Mouse (Mus musculus): ENCODE results near the gene Dhx15.

The Dhx15 gene

GRCm38 (mm10) chr5:52190371-52191179 lies at the start of gene Dhx15:
Dhx15 (minus strand) TSS chr5:52190514.
- in situ Hi-C loops (cut with MboI, MseI), result loop anchor here (25.0 kb wide), 1 partner anchor 597 kb away; the partner anchor contains the start of gene Zcchc4

DNA sequence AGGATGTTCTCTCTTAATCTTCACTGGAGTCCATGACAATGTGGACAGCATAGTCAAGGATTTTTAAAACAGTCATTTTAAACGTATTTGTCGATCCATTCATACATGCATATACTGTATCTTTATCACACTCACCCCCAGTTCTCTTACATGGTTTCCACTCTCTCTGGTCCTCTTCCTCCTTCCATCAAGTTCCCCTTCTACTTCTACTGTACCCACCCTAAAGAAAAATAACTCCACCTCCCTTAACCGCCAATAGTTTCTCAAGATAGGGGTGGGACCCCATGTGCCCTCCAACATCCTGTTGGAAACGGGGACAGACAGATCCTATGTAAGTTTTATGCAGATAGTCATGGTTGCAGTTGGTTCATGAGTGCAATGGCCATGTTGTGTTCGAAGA lies 48.6 kb upstream of the Dhx15 start:
- in situ Hi-C loops (cut with MboI, MseI), result loop anchor here (25.0 kb wide), 1 partner anchor 752 kb away; no protein-coding TSS in a partner anchor

DNA sequence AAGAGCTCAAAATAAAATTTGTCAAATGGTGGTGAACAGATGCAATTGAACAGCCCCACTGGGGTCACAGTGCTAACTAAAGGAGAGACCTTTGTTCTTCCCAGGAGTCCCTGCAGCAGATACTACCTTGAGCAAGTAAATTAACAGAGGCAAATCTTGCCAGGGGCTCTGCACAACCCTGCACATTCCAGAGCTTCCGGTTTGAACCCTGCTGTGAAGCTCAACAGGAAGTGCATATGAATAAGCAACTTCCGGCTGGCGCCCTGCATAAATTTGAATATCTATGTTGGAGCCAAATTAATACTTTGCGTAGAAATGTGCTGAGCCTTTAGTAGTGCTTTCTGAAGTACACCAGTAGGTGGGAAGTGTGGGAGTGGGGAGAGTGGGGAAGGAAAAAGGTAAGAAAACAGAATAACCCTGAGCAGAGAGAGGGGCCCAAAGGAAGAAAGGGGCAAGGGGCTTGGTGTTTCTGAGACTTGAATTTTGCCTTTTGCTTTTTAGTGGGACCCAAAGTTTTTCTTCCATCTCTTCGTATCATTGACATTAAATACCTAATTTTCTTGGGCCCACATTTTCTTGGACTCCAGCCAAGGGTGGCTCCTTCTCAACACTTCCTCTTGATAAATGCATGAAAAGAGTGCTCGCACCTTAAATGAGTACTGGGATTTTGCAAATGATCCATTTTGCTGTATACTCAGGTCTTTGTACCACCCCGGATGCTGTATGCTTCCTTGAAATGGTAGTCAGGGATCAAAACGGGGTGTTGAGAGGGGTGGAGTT lies 47.8 kb upstream of the Dhx15 start:
- in situ Hi-C loops (cut with MboI, MseI), result loop anchor here (25.0 kb wide), 1 partner anchor 751 kb away; no protein-coding TSS in a partner anchor

DNA sequence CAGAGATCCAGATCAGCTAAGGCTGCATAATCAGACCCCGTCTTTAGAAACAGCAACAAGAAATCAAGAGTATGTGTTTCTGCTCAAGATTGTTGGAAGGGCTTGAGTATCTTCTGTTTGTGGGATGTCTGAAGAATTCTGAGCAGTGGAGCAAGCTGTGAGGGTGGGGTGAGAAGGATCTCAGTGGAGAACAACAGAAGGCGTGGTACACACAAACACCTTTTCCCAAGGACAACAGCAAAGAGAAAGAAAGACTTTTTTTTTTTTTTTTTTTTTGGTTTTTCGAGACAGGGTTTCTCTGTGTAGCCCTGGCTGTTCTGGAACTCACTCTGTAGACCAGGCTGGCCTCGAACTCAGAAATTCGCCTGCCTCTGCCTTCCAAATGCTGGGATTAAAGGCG lies 46.3 kb upstream of the Dhx15 start:
- in situ Hi-C loops (cut with MboI, MseI), result loop anchor here (25.0 kb wide), 1 partner anchor 749 kb away; no protein-coding TSS in a partner anchor

DNA sequence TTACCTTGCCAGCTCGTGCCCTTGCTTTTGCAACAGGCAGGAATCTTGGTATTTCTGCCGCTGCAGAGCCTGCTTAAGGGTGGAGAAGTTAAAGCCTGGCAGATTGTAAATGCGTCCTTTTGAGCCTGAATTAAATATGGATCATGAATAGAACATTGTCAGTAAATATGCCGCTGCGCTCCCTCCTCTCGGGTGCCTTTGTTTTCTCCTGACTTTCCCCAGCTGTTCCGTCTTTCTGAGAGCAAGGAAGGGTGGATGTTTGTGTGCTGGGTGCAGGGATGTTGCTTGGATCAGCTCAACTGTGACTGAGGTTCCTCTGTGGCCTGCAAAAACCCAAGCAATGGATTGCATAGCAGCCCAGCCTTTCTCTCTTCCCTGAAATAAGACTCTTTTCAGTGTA lies 44.3 kb upstream of the Dhx15 start:
- in situ Hi-C loops (cut with MboI, MseI), result loop anchor here (25.0 kb wide), 1 partner anchor 747 kb away; no protein-coding TSS in a partner anchor

DNA sequence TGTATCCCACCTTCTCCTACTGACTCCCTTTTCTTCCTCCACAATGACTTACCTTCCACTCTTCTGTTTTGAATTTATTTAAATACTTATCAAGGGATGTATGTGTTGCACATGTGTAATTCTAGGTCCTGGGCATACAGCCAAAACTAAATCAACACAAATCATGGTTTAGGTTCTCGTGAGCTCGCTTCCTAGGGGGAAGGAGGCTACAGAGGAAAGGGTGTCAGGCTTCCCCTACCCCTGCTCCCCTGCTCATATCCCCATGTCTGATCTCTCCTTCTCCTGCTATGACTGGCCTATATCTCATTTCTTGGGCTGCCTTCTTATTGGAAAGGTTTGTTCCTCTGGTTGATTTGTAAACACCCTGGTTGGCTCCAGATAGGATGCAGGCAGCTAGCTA lies 43.6 kb upstream of the Dhx15 start:
- in situ Hi-C loops (cut with MboI, MseI), result loop anchor here (25.0 kb wide), 1 partner anchor 747 kb away; no protein-coding TSS in a partner anchor

DNA sequence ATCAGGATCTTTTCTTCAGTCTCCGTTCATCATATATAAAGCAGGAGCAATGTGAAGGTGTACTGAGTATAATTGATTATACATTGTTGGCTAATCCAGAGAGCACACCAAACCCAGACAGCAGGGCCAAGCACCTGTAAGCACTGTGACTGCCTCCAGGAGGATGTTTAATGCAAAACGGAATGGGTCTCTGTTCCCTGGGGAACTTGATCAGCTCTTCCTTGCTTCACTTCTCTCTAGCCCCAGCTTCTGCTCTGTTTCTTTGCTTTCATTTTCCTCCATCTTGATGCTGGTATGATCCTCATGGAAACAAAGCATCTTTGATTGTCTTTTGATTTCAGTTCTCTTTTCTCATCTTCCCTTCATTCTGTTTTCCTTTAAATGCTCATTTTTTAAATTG lies 42.3 kb upstream of the Dhx15 start:
- in situ Hi-C loops (cut with MboI, MseI), result loop anchor here (25.0 kb wide), 1 partner anchor 745 kb away; no protein-coding TSS in a partner anchor

GRCm38 (mm10) chr5:52232199-52232598 lies 41.9 kb upstream of the Dhx15 start:
- in situ Hi-C loops (cut with MboI, MseI), result loop anchor here (25.0 kb wide), 1 partner anchor 745 kb away; no protein-coding TSS in a partner anchor

DNA sequence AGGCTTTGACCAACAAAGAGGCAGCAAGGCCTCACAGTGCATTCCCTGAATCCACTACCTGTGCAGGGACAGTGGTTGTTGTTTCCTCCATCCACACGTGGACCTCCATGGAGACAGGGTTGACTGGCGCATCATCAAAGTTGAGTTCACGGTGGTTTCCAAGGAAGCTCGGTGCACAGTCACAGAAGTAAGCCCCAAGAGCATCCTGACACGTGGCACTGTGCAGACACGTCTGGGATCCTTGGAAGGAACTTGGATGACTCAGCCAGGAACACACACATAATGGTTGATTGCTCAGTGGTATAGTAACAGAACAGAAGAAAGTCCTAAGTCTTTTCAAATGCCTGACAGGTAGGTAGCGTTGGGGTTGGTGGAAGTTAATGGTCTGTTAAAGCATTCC lies 40.2 kb upstream of the Dhx15 start:
- in situ Hi-C loops (cut with MboI, MseI), result loop anchor here (25.0 kb wide), 1 partner anchor 743 kb away; no protein-coding TSS in a partner anchor

GRCm38 (mm10) chr5:52226677-52227076 lies 36.4 kb upstream of the Dhx15 start:
- in situ Hi-C loops (cut with MboI, MseI), result loop anchor here (25.0 kb wide), 1 partner anchor 739 kb away; no protein-coding TSS in a partner anchor

GRCm38 (mm10) chr5:52221596-52221995 lies 31.3 kb upstream of the Dhx15 start:
- in situ Hi-C loops (cut with MboI, MseI), result loop anchor here (25.0 kb wide), 1 partner anchor 359 kb away; no protein-coding TSS in a partner anchor

GRCm38 (mm10) chr5:52220013-52220804 lies 29.9 kb upstream of the Dhx15 start:
- in situ Hi-C loops (cut with MboI, MseI), result loop anchor here (25.0 kb wide), 1 partner anchor 358 kb away; no protein-coding TSS in a partner anchor

GRCm38 (mm10) chr5:52218238-52218637 lies 27.9 kb upstream of the Dhx15 start:
- in situ Hi-C loops (cut with MboI, MseI), result loop anchor here (25.0 kb wide), 1 partner anchor 356 kb away; no protein-coding TSS in a partner anchor

DNA sequence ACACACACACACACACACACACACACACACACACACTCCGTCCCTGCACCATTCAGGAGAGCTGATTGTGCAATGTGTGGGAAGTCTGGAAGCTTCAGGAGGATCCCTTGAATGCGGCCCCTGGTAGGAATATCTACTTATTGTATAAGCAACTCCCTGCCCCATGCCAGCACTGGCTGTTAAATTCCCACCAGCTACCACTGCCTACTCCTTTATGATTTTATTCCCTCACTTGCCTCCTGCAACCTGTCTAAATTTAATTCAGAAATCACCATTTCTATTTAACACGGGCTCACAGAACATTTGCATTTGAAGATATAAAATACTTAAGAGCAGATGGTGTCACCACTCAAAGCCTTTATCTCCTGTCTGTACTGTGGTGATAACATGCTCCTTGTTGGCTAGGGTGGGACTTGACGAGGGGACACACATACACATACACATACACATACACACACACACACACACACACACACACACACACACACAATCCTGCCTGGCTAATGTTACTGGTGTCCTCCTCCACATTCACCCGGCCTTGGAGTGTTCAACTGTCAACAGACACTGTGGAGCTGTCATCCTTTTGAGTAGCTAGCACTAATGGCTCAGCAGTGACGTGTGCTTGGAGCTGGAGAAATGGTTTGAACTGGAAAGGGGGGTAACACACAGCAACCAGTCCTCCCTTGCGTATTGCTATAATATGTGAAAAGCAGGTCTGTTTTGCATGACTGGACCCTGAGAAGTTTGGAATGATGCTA lies 23.0 kb upstream of the Dhx15 start:
- in situ Hi-C loops (cut with MboI, MseI), result loop anchor here (25.0 kb wide), 1 partner anchor 351 kb away; no protein-coding TSS in a partner anchor

DNA sequence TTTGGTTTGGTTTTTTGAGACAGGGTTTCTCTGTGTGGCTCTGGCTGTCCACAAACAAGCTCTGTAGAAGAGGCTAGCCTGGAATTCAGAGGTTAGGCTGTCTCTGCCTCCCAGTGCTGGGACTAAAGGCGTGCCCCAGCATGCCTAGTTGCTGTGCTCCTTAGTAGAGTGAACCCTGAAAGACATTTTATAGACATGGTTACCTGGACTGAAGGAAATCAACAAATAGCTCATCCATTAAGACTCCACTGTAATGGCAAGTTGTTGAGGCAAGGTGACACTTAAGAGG lies 810 bp upstream of the Dhx15 start:
- in situ Hi-C loops (cut with MboI, MseI), result loop anchor here (25.0 kb wide), 1 partner anchor 596 kb away; the partner anchor contains the start of gene Zcchc4

DNA sequence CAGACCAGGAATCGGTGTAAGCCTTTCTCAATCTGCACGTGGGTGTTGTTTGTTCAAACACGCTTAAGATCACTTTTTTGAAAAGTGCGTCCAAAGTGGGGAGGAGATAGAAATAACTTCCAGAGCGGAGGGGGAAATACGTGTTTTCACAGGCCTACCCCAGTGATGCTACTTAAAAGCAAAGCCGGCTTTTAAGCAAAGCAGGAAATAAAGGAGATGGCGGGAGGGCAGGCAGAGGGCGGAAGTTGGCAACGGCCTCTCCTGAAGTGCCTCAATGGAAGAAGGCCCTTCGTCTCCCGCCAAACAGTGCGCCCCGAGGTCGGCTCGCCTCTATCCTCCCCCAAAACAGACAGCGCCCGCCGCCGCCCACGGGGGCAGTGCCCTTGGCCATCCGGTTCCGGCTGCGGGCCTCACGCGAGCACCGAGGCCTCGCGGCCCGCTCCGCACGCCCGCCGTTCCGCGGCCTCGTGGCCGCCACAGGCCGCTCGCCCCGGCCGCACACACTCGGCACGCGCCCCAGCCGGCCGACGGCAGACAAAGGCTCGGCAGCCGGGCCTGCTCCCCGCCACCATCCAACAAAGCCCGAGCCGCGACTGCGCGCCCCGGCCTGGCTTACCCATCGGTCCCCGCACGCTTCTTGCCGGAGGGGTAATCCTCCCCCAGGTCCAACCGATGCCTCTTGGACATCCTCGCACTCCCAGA lies 499 bp downstream of the Dhx15 start:
- in situ Hi-C loops (cut with MboI, MseI), result loop anchor here (25.0 kb wide), 1 partner anchor 597 kb away; the partner anchor contains the start of gene Zcchc4

- in situ Hi-C loops (cut with MboI, MseI), result loop anchor here (25.0 kb wide), 1 partner anchor 599 kb away; the partner anchor contains the start of gene Zcchc4
These were observed 2.1 kb downstream of the Dhx15 start for GRCm38 (mm10) chr5:52188206-52188605.

DNA sequence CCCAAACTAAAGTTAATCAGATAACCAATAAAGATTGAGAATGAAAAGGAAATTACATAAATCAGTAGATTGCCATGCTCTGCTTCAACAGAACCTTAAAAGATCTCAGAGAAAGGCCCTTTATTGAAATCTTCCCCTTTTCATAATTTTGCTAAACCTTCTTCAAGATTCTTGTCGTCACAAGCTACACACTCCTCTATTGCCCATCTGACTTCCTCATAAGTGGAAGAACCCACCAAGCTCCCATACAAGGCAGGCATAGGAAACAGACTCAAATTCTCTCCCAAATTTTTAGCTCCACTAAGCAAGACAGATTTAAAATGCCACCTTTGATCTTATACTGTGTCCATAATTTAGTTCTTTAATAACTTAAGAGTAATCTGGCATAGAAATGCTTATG lies 13.0 kb downstream of the Dhx15 start:
- in situ Hi-C loops (cut with MboI, MseI), result loop anchor here (25.0 kb wide), 1 partner anchor 610 kb away; the partner anchor contains the start of gene Zcchc4

- in situ Hi-C loops (cut with MboI, MseI), result no loop called here
These were observed 21.8 kb downstream of the Dhx15 start for GRCm38 (mm10) chr5:52168468-52168867.
